In the genomic region with DNA sequence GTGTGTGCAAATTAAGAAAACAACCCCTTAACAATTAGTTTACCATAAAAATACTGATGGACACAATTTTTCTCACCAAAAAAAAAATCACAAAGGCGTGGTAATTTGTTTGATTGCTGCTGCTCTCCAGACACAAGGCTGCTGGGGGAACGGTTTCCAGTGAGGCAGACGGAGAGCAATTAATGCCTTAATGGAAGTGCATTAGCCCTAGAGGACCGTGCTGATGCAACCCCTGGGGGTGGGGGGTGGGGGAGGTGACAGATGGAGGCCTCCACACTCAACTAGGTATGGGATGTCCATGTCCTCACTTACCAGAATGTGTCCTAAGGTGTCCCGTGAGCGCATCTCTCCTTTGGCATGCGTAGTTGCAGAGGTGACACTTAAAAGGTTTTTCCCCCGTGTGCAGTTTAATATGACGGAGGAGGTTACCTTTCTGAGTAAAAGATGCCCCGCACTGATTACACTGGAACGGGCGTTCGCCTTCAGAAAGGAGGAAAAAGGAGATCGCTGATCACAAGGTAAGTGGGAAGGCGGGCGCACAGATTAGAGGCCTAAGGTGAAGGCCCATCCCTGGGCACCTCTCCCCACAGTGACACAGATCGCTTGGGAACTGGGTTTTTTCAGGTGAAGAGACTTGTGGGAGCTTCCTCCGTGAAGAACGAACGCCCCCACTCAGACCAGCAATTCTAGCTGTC, we compare ENCODE assay signal across 21 mouse cellular contexts. TPM values are rescaled to one million over a fixed set of nuclear protein-coding genes. Genes with fewer than 3 reads are reported as not detected.
DNase-seq lines count a peak whose midpoint lies in the region; ATAC-seq lines count a peak whose summit lies in the region.
"Had no signal": no experiment of that assay in that cellular context is flagged by ENCODE, and none has a peak within 500 bp of the region (broad histone marks: within the 10 kb centered on the region; RNA-seq: fewer than 3 reads in every experiment).

No protein-coding gene starts in this region.

- H3K36me3 ChIP-seq in embryonic facial prominence, embryonic 14.5 days (ENCODE audit: control insufficient read depth, insufficient read depth, low read length), result no peaks in the 10 kb centered on the region
- H3K36me3 ChIP-seq in embryonic facial prominence, embryonic 10.5 days (replicated peaks), result no peaks in the 10 kb centered on the region
- H3K36me3 ChIP-seq in neural tube, embryonic 11.5 days (ENCODE audit: control insufficient read depth, insufficient read depth, low read length), result no peaks in the 10 kb centered on the region
- no peaks in the 10 kb centered on the region for H3K36me3 ChIP-seq in neural tube, embryonic 13.5 days
- no peaks in the 10 kb centered on the region for H3K36me3 ChIP-seq in midbrain, embryonic 13.5 days
- H3K36me3 ChIP-seq: intestine, embryonic 15.5 days; midbrain, embryonic 15.5 days had no signal

- H3K4me1 ChIP-seq in embryonic facial prominence, embryonic 14.5 days (ENCODE audit: control insufficient read depth, insufficient read depth, low read length), result no peaks in the 10 kb centered on the region; the same call in 1 of the 2 replicates
- peaks cover 19% of the 10 kb centered on the region for H3K4me1 ChIP-seq in embryonic facial prominence, embryonic 10.5 days
- H3K4me1 ChIP-seq in neural tube, embryonic 11.5 days (ENCODE audit: control insufficient read depth, insufficient read depth, low read length), result no peaks in the 10 kb centered on the region
- peaks cover 17% of the 10 kb centered on the region; the same call in 1 of the 2 replicates for H3K4me1 ChIP-seq in neural tube, embryonic 13.5 days (replicated peaks)
- H3K4me1 ChIP-seq in midbrain, embryonic 13.5 days (replicated peaks), result peaks cover 6% of the 10 kb centered on the region; the same call in 1 of the 2 replicates
- H3K4me1 ChIP-seq: intestine, embryonic 15.5 days; midbrain, embryonic 15.5 days had no signal

- H3K9ac ChIP-seq in embryonic facial prominence, embryonic 14.5 days (ENCODE audit: low read depth, low read length), result no peak overlapping the region
- H3K9ac ChIP-seq in neural tube, embryonic 11.5 days (ENCODE audit: low read length), result no peak overlapping the region
- H3K9ac ChIP-seq in neural tube, embryonic 13.5 days, result no peak overlapping the region
- H3K9ac ChIP-seq in midbrain, embryonic 13.5 days (replicated peaks), result no peak overlapping the region
- H3K9ac ChIP-seq: intestine, embryonic 15.5 days; liver, postnatal 0 days; midbrain, embryonic 15.5 days had no signal

- ATAC-seq in embryonic facial prominence, embryonic 14.5 days (ENCODE audit: low read depth), result peak; percentile 41; the same call in 1 of the 2 replicates
- no peak for ATAC-seq in neural tube, embryonic 11.5 days (ENCODE audit: insufficient read depth, low FRiP score, low TSS enrichment)
- peak; percentile 74; the same call in 1 of the 2 replicates for ATAC-seq in neural tube, embryonic 13.5 days (ENCODE audit: low read depth)
- ATAC-seq in midbrain, embryonic 13.5 days, result no peak
- ATAC-seq: forebrain, embryonic 16.5 days; intestine, embryonic 15.5 days; liver, postnatal 0 days; midbrain, embryonic 15.5 days had no signal

- peak; percentile 50 for DNase-seq in embryonic facial prominence, embryonic 14.5 days (ENCODE audit: low spot score)
- no peak for DNase-seq in embryonic facial prominence, embryonic 10.5 days (ENCODE audit: low spot score)
- DNase-seq in neural tube, embryonic 11.5 days (ENCODE audit: low spot score), result peak; percentile 44
- no peak for DNase-seq in neural tube, embryonic 10.5 days (ENCODE audit: extremely low spot score, low spot score)
- no peak for DNase-seq in lung, postnatal 4 days
- DNase-seq: cerebellum, postnatal 10 days; gastrocnemius, adult 2 months; heart, postnatal 14 days; kidney, adult 9 months; kidney, postnatal 36 days; left cerebral cortex, postnatal 4 days; liver, postnatal 0 days; lung, postnatal 10 days; thymus, postnatal 14 days had no signal

- no peaks in the 10 kb centered on the region; the same call in 1 of the 2 replicates for H3K27me3 ChIP-seq in embryonic facial prominence, embryonic 14.5 days (replicated peaks; ENCODE audit: control insufficient read depth, insufficient read depth, low read length)
- H3K27me3 ChIP-seq in embryonic facial prominence, embryonic 10.5 days (replicated peaks; ENCODE audit: low read depth, poor library complexity, severe bottlenecking), result peaks cover 7% of the 10 kb centered on the region; the same call in 1 of the 2 replicates
- H3K27me3 ChIP-seq in neural tube, embryonic 11.5 days (ENCODE audit: control insufficient read depth, insufficient read depth, low read length), result no peaks in the 10 kb centered on the region
- peaks cover 11% of the 10 kb centered on the region for H3K27me3 ChIP-seq in neural tube, embryonic 13.5 days
- no peaks in the 10 kb centered on the region for H3K27me3 ChIP-seq in midbrain, embryonic 13.5 days
- H3K27me3 ChIP-seq: intestine, embryonic 15.5 days; midbrain, embryonic 15.5 days had no signal

- no peak overlapping the region for H3K27ac ChIP-seq in embryonic facial prominence, embryonic 14.5 days (replicated peaks; ENCODE audit: low read depth, low read length)
- no peak overlapping the region for H3K27ac ChIP-seq in embryonic facial prominence, embryonic 10.5 days (replicated peaks)
- no peak overlapping the region for H3K27ac ChIP-seq in neural tube, embryonic 11.5 days (ENCODE audit: low read depth, low read length)
- peak overlapping the region; percentile 80 for H3K27ac ChIP-seq in neural tube, embryonic 13.5 days (replicated peaks)
- no peak overlapping the region for H3K27ac ChIP-seq in midbrain, embryonic 13.5 days
- H3K27ac ChIP-seq: gastrocnemius, adult 2 months; intestine, embryonic 15.5 days; midbrain, embryonic 15.5 days had no signal

- no peaks in the 10 kb centered on the region for H3K9me3 ChIP-seq in embryonic facial prominence, embryonic 14.5 days (ENCODE audit: control insufficient read depth, low read length)
- H3K9me3 ChIP-seq in embryonic facial prominence, embryonic 10.5 days, result no peaks in the 10 kb centered on the region
- no peaks in the 10 kb centered on the region for H3K9me3 ChIP-seq in neural tube, embryonic 11.5 days (ENCODE audit: control insufficient read depth, low read length)
- H3K9me3 ChIP-seq in neural tube, embryonic 13.5 days, result no peaks in the 10 kb centered on the region
- H3K9me3 ChIP-seq in midbrain, embryonic 13.5 days, result no peaks in the 10 kb centered on the region
- H3K9me3 ChIP-seq: intestine, embryonic 15.5 days; midbrain, embryonic 15.5 days had no signal

- no peak overlapping the region for H3K4me2 ChIP-seq in embryonic facial prominence, embryonic 14.5 days (ENCODE audit: low read depth, low read length)
- no peak overlapping the region for H3K4me2 ChIP-seq in neural tube, embryonic 11.5 days (ENCODE audit: low read depth)
- H3K4me2 ChIP-seq in neural tube, embryonic 13.5 days, result no peak overlapping the region
- no peak overlapping the region for H3K4me2 ChIP-seq in midbrain, embryonic 13.5 days (replicated peaks)
- H3K4me2 ChIP-seq: heart, embryonic 11.5 days; intestine, embryonic 15.5 days; midbrain, embryonic 15.5 days had no signal

- 68% methylated on average over 20 of the region's 20 CpGs for WGBS in embryonic facial prominence, embryonic 14.5 days
- 74% methylated on average over 20 of the region's 20 CpGs for WGBS in embryonic facial prominence, embryonic 10.5 days
- 67% methylated on average over 20 of the region's 20 CpGs for WGBS in neural tube, embryonic 11.5 days
- 53% methylated on average over 20 of the region's 20 CpGs for WGBS in neural tube, embryonic 13.5 days
- 74% methylated on average over 20 of the region's 20 CpGs for WGBS in midbrain, embryonic 13.5 days

- H3K4me3 ChIP-seq in embryonic facial prominence, embryonic 14.5 days (ENCODE audit: low read depth, low read length), result no peak overlapping the region
- H3K4me3 ChIP-seq in embryonic facial prominence, embryonic 10.5 days, result no peak overlapping the region
- no peak overlapping the region for H3K4me3 ChIP-seq in neural tube, embryonic 11.5 days (ENCODE audit: low read depth, low read length)
- H3K4me3 ChIP-seq in neural tube, embryonic 13.5 days, result no peak overlapping the region
- no peak overlapping the region for H3K4me3 ChIP-seq in midbrain, embryonic 13.5 days (replicated peaks)
- H3K4me3 ChIP-seq: gastrocnemius, adult 2 months; intestine, embryonic 15.5 days; midbrain, embryonic 15.5 days; myocyte had no signal

RNA-seq across cellular contexts. Expression of gene Grb7, which starts 42.5 kb away (rescaled TPM):
- 8.3 and 8.8 TPM in 2 replicates for polyA plus RNA-seq in embryonic facial prominence, embryonic 14.5 days (2014; fragmentation: Nextera tagmentation; extraction: Ambion mirVana)
- polyA plus RNA-seq in embryonic facial prominence, embryonic 10.5 days (2016; fragmentation: Nextera tagmentation; extraction: Ambion mirVana), result 11.9 and 13.3 TPM in 2 replicates
- 1.4 and 1.9 TPM in 2 replicates for polyA plus RNA-seq in neural tube, embryonic 11.5 days (2014; fragmentation: Nextera tagmentation; extraction: Ambion mirVana)
- 0.47 and 0.80 TPM in 2 replicates for polyA plus RNA-seq in neural tube, embryonic 13.5 days (2015; fragmentation: Nextera tagmentation; extraction: Ambion mirVana)
- 0.21 and 0.24 TPM in 2 replicates for polyA plus RNA-seq in midbrain, embryonic 13.5 days (2015; fragmentation: Nextera tagmentation; extraction: Ambion mirVana)
- polyA plus RNA-seq: myocyte had no signal

RNA-seq across cellular contexts. Expression of gene Mien1, which starts 49.9 kb away (rescaled TPM):
- 92.4 and 102 TPM in 2 replicates for polyA plus RNA-seq in embryonic facial prominence, embryonic 14.5 days (2014; fragmentation: Nextera tagmentation; extraction: Ambion mirVana)
- polyA plus RNA-seq in embryonic facial prominence, embryonic 10.5 days (2016; fragmentation: Nextera tagmentation; extraction: Ambion mirVana), result 83.5 and 85.9 TPM in 2 replicates
- 133 and 151 TPM in 2 replicates for polyA plus RNA-seq in neural tube, embryonic 11.5 days (2014; fragmentation: Nextera tagmentation; extraction: Ambion mirVana)
- 239 and 265 TPM in 2 replicates for polyA plus RNA-seq in neural tube, embryonic 13.5 days (2015; fragmentation: Nextera tagmentation; extraction: Ambion mirVana)
- 231 and 239 TPM in 2 replicates for polyA plus RNA-seq in midbrain, embryonic 13.5 days (2015; fragmentation: Nextera tagmentation; extraction: Ambion mirVana)

RNA-seq across cellular contexts. Expression of gene Ikzf3, which starts 57.1 kb away (rescaled TPM):
- 0.18 and 0.21 TPM in 2 replicates for polyA plus RNA-seq in embryonic facial prominence, embryonic 14.5 days (2014; fragmentation: Nextera tagmentation; extraction: Ambion mirVana)
- 0.05 and 0.13 TPM in 2 replicates for polyA plus RNA-seq in embryonic facial prominence, embryonic 10.5 days (2016; fragmentation: Nextera tagmentation; extraction: Ambion mirVana)
- not detected in 2 replicates for polyA plus RNA-seq in neural tube, embryonic 11.5 days (2014; fragmentation: Nextera tagmentation; extraction: Ambion mirVana)
- polyA plus RNA-seq in neural tube, embryonic 13.5 days (2015; fragmentation: Nextera tagmentation; extraction: Ambion mirVana), result 0.31 TPM in 1 of 2 replicates, not detected in the other
- polyA plus RNA-seq in midbrain, embryonic 13.5 days (2015; fragmentation: Nextera tagmentation; extraction: Ambion mirVana), result 0.36 TPM in 1 of 2 replicates, not detected in the other
- polyA plus RNA-seq: forebrain, embryonic 16.5 days; myocyte had no signal

Comparison
In these comparisons a context has a peak if more than half of its experiments do, and no peak if none do; other contexts are left out.
1. ATAC-seq: peak in embryonic facial prominence, embryonic 14.5 days (single experiment) and neural tube, embryonic 13.5 days (single experiment); none in neural tube, embryonic 11.5 days (single experiment) and midbrain, embryonic 13.5 days (single experiment).
2. DNase-seq: peak in embryonic facial prominence, embryonic 14.5 days (single experiment) and neural tube, embryonic 11.5 days (single experiment); none in embryonic facial prominence, embryonic 10.5 days (single experiment), neural tube, embryonic 10.5 days (single experiment) and lung, postnatal 4 days (0 of 2).